Mouse (Mus musculus): ENCODE results near the gene Fkbpl.

- TF ChIP-seq CTCF (conservative IDR thresholded peaks at IDR 0.05; ENCODE audit: low read length): no peak
- no peak for TF ChIP-seq POU5F1 (IDR thresholded peaks at IDR 0.05; ENCODE audit: borderline replicate concordance, low read length)
- no peak for TF ChIP-seq NANOG (IDR thresholded peaks at IDR 0.05; ENCODE audit: borderline replicate concordance, low read length)
Observed at GRCm38 (mm10) chr17:34621006-34621405, 23.6 kb upstream of the Fkbpl start.

Measured in E14TG2a.4 (cell line).